Mouse (Mus musculus): ENCODE data around the gene Xkr7. TPM values are rescaled to one million over a fixed set of nuclear protein-coding genes. Genes with fewer than 3 reads are reported as not detected.

The Xkr7 gene
- total and polyA plus RNA-seq, 2 experiments from 2014 or later, result 1.6 to 65.0 TPM

DNA sequence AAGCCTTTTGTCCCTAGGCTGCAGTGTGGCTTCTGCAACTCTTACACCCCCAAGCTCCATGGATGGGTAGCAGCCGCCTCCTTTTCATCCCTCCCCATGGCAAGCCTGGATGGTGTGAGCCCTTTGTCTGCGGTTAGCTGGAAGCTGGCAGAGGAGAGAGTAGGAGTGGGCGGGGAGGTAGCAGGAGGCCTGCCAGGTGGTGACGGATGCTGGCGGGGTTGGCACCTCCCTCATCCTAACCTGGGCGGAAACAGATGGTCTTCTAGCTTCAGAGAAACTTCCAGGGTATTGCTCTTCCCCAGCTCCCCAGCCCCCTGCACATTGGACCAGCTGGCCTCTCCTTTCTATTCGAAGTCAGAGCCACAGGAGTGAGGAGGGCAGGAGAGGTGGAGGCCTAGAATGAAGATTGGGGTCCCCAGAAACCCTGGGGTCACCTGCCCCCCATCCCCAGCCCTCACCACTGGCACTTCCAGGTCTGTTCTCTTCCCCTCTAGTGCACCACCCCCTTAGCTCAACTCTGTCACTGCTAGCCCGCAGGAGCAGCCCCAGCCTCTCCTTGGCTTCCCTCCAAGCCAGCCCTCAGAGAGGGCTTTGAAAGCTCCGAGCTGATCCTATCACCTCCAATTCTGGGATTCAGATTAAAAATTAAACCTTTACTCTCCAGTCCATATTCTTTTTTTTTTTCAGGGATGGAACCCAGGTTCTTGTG is 17.8 kb downstream of the Xkr7 start:
- Histone ChIP-seq H3K4me2 (ENCODE audit: low read depth, low read length) (peak overlapping the region; percentile 13; the same call in 1 of the 2 replicates), H3K27me3 (ENCODE audit: insufficient read depth, low read length) (no peaks in the 10 kb centered on the region), H3K9me3 (ENCODE audit: low read length) (no peaks in the 10 kb centered on the region), H3K4me1 (ENCODE audit: insufficient read depth, low read length) (peaks cover 24% of the 10 kb centered on the region), H3K36me3 (ENCODE audit: insufficient read depth, low read length) (no peaks in the 10 kb centered on the region; the same call in 1 of the 2 replicates), H3K9ac (replicated peaks; ENCODE audit: low read length) (no peak overlapping the region; the same call in 1 of the 2 replicates), H3K4me3 (ENCODE audit: low read length) (no peak overlapping the region), H3K27ac (peak overlapping the region; percentile 78)
- DNase-seq (ENCODE audit: low spot score) (peak; percentile 78), ATAC-seq (peak; percentile 79)
- TF ChIP-seq CTCF (IDR thresholded peaks at IDR 0.05; ENCODE audit: low read depth), result no peak
- WGBS, result 23% methylated on average over 9 of the region's 9 CpGs

DNA sequence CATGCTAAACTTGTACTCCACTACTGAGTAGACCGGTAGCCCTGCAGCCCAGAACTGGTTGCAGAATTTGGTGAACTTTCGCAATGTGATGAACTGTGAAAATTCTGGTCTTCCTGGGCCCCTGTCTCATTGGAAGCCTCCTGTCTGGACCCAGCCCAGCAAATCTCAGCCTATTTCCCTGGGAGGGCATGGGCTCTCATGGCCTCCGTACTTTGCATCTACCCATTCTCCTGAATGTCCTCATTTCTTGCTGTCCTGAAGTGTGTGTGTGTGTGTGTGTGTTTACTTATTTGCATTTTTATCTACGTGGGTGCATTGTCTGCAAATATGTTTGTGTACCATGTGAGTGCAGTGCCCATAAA is 18.3 kb downstream of the Xkr7 start:
- DNase-seq (ENCODE audit: low spot score) (peak; percentile 24), ATAC-seq (no peak)
- 70% methylated on average over 4 of the region's 4 CpGs for WGBS
- no peak for TF ChIP-seq CTCF (IDR thresholded peaks at IDR 0.05; ENCODE audit: low read depth)
- peaks cover 24% of the 10 kb centered on the region for H3K4me1 ChIP-seq (ENCODE audit: insufficient read depth, low read length)
- no peaks in the 10 kb centered on the region for H3K27me3 ChIP-seq (ENCODE audit: insufficient read depth, low read length)
- H3K4me2 ChIP-seq (ENCODE audit: low read depth, low read length), result no peak overlapping the region
- H3K27ac ChIP-seq, result peak overlapping the region; percentile 78; the same call in 1 of the 2 replicates
- no peaks in the 10 kb centered on the region for H3K9me3 ChIP-seq (ENCODE audit: low read length)
- H3K36me3 ChIP-seq (ENCODE audit: insufficient read depth, low read length), result peaks cover 4% of the 10 kb centered on the region; the same call in 1 of the 2 replicates
- H3K9ac ChIP-seq (replicated peaks; ENCODE audit: low read length), result no peak overlapping the region
- H3K4me3 ChIP-seq (ENCODE audit: low read length), result no peak overlapping the region

DNA sequence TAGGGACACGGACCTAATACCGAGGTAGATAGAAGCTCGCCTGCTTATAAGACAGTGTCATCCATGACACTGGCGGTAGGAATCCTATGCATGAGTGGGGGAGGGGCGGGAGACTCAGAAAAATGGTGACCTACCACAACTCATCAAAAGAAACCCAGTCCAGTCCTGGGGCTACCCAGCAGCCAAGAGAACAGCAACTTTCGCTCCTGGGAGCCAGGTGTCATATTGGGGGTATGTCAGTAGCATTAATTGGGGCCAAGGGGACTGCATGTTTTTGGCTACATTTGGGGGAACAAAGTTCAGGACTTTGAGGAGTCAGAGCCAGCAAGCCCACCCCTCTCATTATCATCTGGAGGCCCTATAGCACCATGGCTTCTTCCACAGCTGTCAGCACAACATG is 19.4 kb downstream of the Xkr7 start:
- Histone ChIP-seq H3K36me3 (ENCODE audit: insufficient read depth, low read length) (peaks cover 7% of the 10 kb centered on the region; the same call in 1 of the 2 replicates), H3K27me3 (ENCODE audit: insufficient read depth, low read length) (no peaks in the 10 kb centered on the region), H3K4me3 (ENCODE audit: low read length) (no peak overlapping the region), H3K4me1 (ENCODE audit: insufficient read depth, low read length) (peaks cover 24% of the 10 kb centered on the region), H3K27ac (no peak overlapping the region), H3K4me2 (ENCODE audit: low read depth, low read length) (no peak overlapping the region), H3K9me3 (ENCODE audit: low read length) (no peaks in the 10 kb centered on the region), H3K9ac (replicated peaks; ENCODE audit: low read length) (no peak overlapping the region)
- ATAC-seq (no peak), DNase-seq (ENCODE audit: low spot score) (no peak)
- 83% methylated on average over 6 of the region's 6 CpGs for WGBS
- TF ChIP-seq CTCF (IDR thresholded peaks at IDR 0.05; ENCODE audit: low read depth), result no peak

DNA sequence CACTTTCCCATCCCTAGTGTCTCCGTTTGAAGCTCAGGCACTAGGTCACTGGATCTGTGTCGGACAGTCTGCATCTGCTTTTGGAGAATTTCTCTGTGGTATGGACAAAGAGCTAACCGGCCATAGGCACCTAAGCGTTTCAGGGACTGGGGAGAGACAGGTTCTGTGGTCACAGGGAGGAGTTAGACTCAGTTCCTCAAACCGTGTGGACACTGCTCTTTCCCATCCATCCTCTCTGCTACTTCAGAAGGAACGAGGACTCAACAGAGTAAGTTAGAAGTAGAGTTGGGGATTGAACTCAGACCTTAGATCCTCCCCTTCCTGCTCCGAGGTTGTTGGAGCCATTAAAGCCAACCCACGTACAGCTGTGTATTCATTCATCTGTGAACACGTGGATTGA is 19.9 kb downstream of the Xkr7 start:
- no peak for ATAC-seq
- H3K4me2 ChIP-seq (ENCODE audit: low read depth, low read length), result no peak overlapping the region
- no peak for TF ChIP-seq CTCF (IDR thresholded peaks at IDR 0.05; ENCODE audit: low read depth)
- H3K9me3 ChIP-seq (ENCODE audit: low read length), result no peaks in the 10 kb centered on the region
- DNase-seq (ENCODE audit: low spot score), result no peak
- H3K9ac ChIP-seq (replicated peaks; ENCODE audit: low read length), result no peak overlapping the region
- peaks cover 7% of the 10 kb centered on the region; the same call in 1 of the 2 replicates for H3K36me3 ChIP-seq (ENCODE audit: insufficient read depth, low read length)
- 81% methylated on average over 9 of the region's 9 CpGs for WGBS
- no peak overlapping the region for H3K4me3 ChIP-seq (ENCODE audit: low read length)
- H3K27me3 ChIP-seq (ENCODE audit: insufficient read depth, low read length), result no peaks in the 10 kb centered on the region
- H3K27ac ChIP-seq, result no peak overlapping the region
- peaks cover 22% of the 10 kb centered on the region for H3K4me1 ChIP-seq (ENCODE audit: insufficient read depth, low read length)

DNA sequence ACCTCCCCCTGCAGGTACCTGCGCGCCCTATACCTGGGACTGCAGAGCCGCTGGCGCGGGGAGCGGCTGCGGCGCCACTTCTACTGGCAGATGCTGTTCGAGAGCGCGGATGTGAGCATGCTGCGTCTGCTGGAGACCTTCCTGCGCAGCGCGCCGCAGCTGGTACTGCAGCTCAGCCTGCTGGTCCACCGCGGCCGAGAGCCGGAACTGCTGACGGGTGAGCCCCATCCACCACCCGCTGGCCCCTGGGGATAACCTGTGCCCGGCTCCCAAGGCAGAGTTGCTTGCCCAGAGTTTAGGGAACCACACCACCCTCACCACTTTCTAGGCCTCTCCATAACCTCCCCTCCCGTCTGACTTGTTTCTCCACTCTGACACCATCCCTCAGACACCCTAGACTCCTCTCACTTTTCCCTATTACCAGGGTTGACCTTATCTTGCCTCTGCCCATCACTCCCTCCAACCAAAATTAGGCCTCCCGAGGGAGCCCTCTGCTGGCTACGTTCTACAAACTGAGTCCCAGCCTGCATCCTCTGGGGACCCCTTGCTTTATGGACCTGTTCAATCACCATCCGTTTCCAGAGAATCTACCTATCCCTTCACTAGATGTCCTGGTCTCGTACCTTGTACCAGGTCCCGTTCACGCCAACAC is 21.2 kb downstream of the Xkr7 start:
- Histone ChIP-seq H3K4me1 (ENCODE audit: insufficient read depth, low read length) (peaks cover 19% of the 10 kb centered on the region), H3K4me2 (ENCODE audit: low read depth, low read length) (0 out of 2 replicates have a peak overlapping the region, but pooled peaks have one; percentile 10), H3K9ac (replicated peaks; ENCODE audit: low read length) (no peak overlapping the region), H3K27me3 (ENCODE audit: insufficient read depth, low read length) (no peaks in the 10 kb centered on the region), H3K9me3 (ENCODE audit: low read length) (no peaks in the 10 kb centered on the region), H3K27ac (no peak overlapping the region), H3K4me3 (ENCODE audit: low read length) (no peak overlapping the region), H3K36me3 (ENCODE audit: insufficient read depth, low read length) (peaks cover 7% of the 10 kb centered on the region; the same call in 1 of the 2 replicates)
- ATAC-seq, result no peak
- 15% methylated on average over 30 of the region's 30 CpGs for WGBS
- peak; percentile 50 for DNase-seq (ENCODE audit: low spot score)
- peak; percentile 40 for TF ChIP-seq CTCF (IDR thresholded peaks at IDR 0.05; ENCODE audit: low read depth)

DNA sequence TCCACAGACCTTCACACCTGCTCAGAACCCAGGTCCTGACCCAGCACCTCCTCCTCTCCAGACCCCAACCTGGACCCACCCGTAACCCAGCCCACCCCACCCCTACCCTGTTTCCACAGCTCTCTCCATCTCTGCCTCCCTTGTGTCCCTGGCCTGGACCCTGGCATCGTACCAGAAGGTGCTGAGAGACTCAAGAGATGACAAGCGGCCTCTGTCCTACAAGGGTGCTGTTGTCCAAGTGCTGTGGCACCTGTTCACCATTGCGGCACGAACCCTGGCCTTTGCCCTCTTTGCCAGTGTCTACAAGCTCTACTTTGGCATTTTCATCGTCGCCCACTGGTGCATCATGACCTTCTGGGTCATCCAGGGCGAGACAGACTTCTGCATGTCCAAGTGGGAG is 22.2 kb downstream of the Xkr7 start:
- ATAC-seq, result no peak
- H3K9me3 ChIP-seq (ENCODE audit: low read length), result no peaks in the 10 kb centered on the region
- TF ChIP-seq CTCF (IDR thresholded peaks at IDR 0.05; ENCODE audit: low read depth), result no peak

More for the DNA sequence above, 22.2 kb downstream of the Xkr7 start:
- H3K36me3 ChIP-seq (ENCODE audit: insufficient read depth, low read length), result peaks cover 7% of the 10 kb centered on the region; the same call in 1 of the 2 replicates
- 89% methylated on average over 8 of the region's 8 CpGs for WGBS
- H3K9ac ChIP-seq (replicated peaks; ENCODE audit: low read length), result no peak overlapping the region
- H3K4me3 ChIP-seq (ENCODE audit: low read length), result no peak overlapping the region
- no peak overlapping the region for H3K4me2 ChIP-seq (ENCODE audit: low read depth, low read length)
- H3K27me3 ChIP-seq (ENCODE audit: insufficient read depth, low read length), result no peaks in the 10 kb centered on the region
- no peak overlapping the region for H3K27ac ChIP-seq
- DNase-seq (ENCODE audit: low spot score), result no peak
- H3K4me1 ChIP-seq (ENCODE audit: insufficient read depth, low read length), result peaks cover 8% of the 10 kb centered on the region
